Mouse (Mus musculus) olfactory bulb, adult 2 months (tissue): ENCODE data around the gene Papola. TPM values are rescaled to one million over a fixed set of nuclear protein-coding genes. Genes with fewer than 3 reads are reported as not detected.

Source experiments
- H3K27ac ChIP-seq: fragments of 200-500 bp; 2 replicates; pipeline ENCODE4 v1.5.1; 2012; ENCODE audit warnings: low read depth, low read length; ENCODE audit not compliant: insufficient read depth
- H3K4me1 ChIP-seq: fragments of 200-500 bp; 2 replicates; pipeline ENCODE4 v1.6.1; 2012; ENCODE audit warnings: low read length; ENCODE audit not compliant: control insufficient read depth, insufficient read depth
- H3K4me3 ChIP-seq: fragments of 200-500 bp; 2 replicates; pipeline ENCODE4 v1.5.1; 2012; ENCODE audit warnings: mild to moderate bottlenecking, low read depth, low read length, moderate library complexity; ENCODE audit not compliant: insufficient read depth
- CTCF ChIP-seq: fragments of 200-500 bp; IDR thresholded peaks from 2 replicates; pipeline ENCODE4 v1.5.1; 2012; ENCODE audit warnings: low read depth, mild to moderate bottlenecking, low read length, moderate library complexity; ENCODE audit not compliant: insufficient read depth
- POLR2A ChIP-seq: fragments of 200-500 bp; IDR thresholded peaks from 2 replicates; pipeline ENCODE4 v1.6.1; 2012; ENCODE audit warnings: mild to moderate bottlenecking, low read depth, low read length, moderate library complexity; ENCODE audit not compliant: insufficient read depth
- WGBS: fragments of 180-500 bp; shearing (Covaris S2); methylation state at CpG from one replicate; pipeline ENCODE4 v1.1.7; 2018; 5-methylcytosine and 5-hydroxymethylcytosine counted together
- polyA plus RNA-seq: library from polyadenylated mRNA; stranded (reverse); fragments of >200 nt; gene quantifications from 2 replicates; pipeline ENCODE4 v1.2.4, GENCODE M21; 2012; ENCODE audit warnings: low replicate concordance; ENCODE audit not compliant: missing spikeins, insufficient read depth, insufficient read length

The Papola gene
- polyA plus RNA-seq: 142 and 313 TPM in 2 replicates

DNA sequence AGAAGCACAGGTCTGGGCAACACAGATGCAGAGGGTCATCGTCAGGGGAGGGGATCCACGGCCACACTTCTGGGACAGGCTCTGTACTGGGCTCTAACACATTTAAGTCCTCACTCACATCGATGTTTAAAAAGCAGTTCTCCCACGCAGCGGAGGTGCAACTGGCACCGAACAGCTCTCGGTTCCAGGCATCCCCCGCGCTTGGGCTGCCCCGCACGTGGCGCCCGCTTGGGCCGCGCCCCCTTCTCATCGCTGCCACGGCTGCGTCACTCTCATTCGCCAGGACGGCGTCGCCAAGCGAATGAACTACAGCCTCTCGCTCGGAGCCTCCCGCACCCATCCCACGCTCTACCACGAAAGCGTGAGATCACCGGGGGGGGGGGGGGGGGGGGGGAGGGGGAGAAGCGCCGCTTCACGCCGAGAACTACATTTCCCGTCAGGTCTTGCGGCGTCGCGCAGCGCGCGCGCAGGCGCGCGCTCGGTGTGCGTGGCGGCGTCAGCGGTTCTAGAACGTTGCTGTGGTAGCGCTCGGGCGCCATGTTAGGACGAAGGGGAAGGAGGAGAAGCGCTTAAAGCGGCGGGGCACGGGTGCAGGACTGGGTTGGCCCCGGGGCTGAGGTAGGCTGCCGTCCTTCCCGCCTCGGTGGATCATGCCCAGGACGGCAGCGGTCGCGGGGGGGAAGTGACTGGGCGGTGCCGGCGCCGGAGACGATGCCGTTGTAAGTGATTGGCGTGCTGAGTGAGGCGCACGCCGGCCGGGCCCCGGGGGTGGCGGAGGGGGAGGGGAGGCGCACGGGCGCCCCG, at the start of gene Papola:
Papola (plus strand) TSS at position 499 of the 804 bp plus-strand sequence.
- peak within 1 kb of the TSS; percentile 75 for H3K4me3 ChIP-seq
- under 1% methylated on average over 82 of the region's 85 CpGs for WGBS
- TF ChIP-seq POLR2A (peak; percentile 83), CTCF (no peak)
- H3K27ac ChIP-seq: peak within 1 kb of the TSS; percentile 79; the same call in 1 of the 2 replicates
- peaks cover 7% of the 10 kb centered on the region; the same call in 1 of the 2 replicates for H3K4me1 ChIP-seq

DNA sequence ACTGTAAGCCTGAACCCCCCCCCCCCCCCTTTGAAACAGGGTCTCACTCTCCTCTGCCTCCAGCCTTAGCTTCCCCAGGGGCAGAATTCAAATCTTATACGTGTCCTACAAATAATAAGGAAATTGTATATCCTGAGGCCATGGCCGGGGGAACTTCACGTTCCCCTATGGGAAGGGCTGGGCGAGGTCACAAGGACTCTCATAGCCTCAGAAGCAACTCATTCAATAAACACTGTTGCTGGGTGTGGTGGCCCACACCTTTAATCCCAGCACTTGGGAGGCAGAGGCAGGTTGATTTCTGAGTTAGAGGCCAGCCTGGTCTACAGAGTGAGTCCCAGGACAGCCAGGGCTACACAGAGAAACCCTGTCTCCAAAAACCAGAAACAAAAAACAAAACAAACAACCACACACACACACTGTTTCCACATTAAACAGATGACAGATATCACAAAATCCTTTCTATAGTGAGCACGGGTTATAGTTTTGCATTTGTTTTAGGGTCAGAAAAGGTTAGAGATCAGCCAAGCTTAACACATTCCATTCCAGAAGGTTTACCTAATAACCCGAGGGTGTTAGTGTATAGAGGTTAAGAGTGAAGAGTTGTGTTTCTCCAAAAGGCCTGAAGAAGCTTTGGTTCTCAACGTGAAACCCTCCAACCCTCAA, 49.1 kb upstream of the Papola start:
- no peak overlapping the region for H3K4me3 ChIP-seq
- TF ChIP-seq POLR2A (no peak), CTCF (no peak)
- H3K27ac ChIP-seq: no peak overlapping the region
- H3K4me1 ChIP-seq: no peaks in the 10 kb centered on the region
- 83% methylated on average over 7 of the region's 7 CpGs for WGBS

DNA sequence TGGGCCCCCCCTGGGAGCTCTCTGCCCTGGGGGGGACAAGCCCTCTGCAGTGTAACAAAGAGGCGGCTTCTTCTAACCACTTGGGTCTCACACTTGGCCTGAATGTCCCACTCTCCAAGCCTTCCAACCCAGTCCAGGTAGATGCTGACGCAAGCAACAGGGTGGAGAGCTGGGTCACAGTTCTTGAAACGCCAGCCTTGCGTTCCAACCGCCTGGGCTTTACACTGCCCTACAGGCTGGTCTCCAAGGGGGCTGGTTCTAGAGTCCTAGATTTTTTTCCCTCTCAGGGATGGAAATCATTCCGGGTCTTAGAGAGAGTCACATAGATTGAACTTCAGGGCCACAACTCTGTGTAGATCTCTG, 48.6 kb upstream of the Papola start:
- Histone ChIP-seq H3K4me1 (no peaks in the 10 kb centered on the region), H3K4me3 (no peak overlapping the region), H3K27ac (no peak overlapping the region)
- WGBS: 88% methylated on average over 6 of the region's 6 CpGs
- TF ChIP-seq CTCF (no peak), POLR2A (no peak)

DNA sequence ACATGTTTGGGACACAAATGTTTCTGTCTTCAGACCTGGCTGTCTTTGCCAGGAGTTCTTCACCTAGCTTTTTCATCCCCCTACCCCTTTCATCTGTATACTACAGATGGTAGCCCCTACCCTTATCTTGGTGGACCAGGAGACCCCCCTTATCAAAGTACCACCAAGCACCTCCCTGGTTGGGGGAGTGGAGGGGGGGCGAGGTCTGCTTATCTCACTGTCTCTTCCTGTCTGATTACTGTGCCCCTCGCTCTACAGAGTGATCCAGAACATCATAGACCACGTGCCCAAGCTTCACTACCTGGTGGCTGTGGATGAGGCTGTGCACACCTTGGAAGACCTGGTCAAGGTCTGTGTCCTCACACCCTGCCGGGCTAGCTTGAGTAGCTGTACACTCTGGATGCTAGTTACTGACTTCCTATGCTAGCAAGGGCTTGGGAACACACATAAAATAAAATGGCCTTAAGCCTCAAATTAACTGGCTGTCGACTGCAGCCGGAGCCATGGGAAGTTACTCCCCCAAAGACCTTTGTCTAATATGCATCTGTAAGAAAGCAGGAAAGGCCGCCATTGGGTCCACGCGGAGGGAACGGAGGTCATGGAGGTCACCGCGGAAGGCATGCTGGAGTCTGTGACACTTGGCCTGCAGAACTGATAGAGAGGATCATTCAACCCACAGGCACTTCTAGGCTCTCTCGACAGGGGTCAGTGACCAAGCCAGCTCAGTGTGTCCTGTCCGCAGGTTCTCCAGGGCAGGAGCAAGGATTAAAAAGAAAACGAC, 46.0 kb upstream of the Papola start:
- no peaks in the 10 kb centered on the region for H3K4me1 ChIP-seq
- no peak overlapping the region for H3K4me3 ChIP-seq
- no peak for TF ChIP-seq POLR2A
- no peak for TF ChIP-seq CTCF
- no peak overlapping the region for H3K27ac ChIP-seq
- WGBS: 89% methylated on average over 15 of the region's 15 CpGs

DNA sequence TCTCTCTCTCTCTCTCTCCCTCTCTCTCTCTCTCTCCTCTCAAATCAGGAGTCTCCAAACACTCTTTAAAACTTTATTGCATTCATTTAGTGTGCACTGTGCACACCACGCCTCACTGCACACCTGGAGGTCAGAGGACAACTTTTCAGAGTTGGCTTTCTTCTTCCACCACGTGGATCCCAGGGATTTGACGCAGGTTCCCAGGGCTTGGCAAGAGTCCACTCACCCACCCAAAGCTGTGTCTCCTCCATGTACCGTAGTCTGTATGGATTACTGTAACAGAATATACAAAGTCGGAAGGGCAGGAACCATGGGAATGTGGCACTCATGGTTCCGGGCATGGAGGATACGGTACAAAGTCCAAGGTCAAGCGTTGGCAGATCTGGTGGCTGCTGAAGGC, 44.8 kb upstream of the Papola start:
- no peaks in the 10 kb centered on the region for H3K4me1 ChIP-seq
- no peak overlapping the region for H3K4me3 ChIP-seq
- TF ChIP-seq POLR2A (no peak), CTCF (no peak)
- H3K27ac ChIP-seq: no peak overlapping the region
- WGBS: 92% methylated on average over 8 of the region's 8 CpGs

DNA sequence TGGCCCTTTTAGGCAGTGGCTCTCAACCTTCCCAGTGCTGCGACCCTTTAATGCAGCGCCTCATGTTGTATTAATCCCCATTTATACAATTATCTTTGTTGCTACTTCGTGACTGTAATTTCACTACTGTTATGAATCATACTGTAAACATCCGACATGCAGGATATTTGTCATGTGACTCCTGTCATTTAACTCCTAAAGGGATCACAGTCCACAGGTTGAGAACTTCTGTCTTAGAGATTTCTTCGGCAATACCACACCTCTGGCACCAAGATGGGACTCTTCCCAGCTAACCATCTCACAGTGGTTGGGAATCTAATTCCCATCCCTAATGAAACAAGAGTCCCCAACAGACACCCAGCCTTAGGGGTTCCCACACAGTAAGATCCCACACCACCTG, 36.4 kb upstream of the Papola start:
- 88% methylated on average over 5 of the region's 5 CpGs for WGBS
- Histone ChIP-seq H3K4me1 (no peaks in the 10 kb centered on the region), H3K4me3 (no peak overlapping the region), H3K27ac (no peak overlapping the region)
- TF ChIP-seq CTCF (no peak), POLR2A (no peak)

DNA sequence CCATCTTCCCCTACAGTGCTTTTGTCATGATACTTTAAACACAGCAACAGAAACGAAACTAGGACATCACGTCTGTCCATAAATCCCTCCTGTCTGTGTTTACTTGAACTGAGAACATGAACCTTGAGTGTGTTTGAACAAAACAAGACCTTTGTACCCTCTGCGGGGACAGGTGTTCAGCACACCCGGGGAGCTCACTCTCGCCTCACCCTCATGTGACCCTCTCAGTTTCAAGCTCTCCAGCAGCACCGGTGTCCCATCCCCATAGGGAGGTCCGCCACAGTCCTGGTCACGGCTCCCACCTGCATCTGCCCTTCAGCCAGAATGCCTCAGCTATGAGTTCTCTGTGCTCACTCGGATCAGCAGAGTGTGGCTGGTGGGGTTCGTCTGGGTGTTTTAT, 30.7 kb upstream of the Papola start:
- H3K4me3 ChIP-seq: no peak overlapping the region
- TF ChIP-seq CTCF (no peak), POLR2A (no peak)
- H3K27ac ChIP-seq: no peak overlapping the region
- 93% methylated on average over 10 of the region's 10 CpGs for WGBS
- H3K4me1 ChIP-seq: no peaks in the 10 kb centered on the region

DNA sequence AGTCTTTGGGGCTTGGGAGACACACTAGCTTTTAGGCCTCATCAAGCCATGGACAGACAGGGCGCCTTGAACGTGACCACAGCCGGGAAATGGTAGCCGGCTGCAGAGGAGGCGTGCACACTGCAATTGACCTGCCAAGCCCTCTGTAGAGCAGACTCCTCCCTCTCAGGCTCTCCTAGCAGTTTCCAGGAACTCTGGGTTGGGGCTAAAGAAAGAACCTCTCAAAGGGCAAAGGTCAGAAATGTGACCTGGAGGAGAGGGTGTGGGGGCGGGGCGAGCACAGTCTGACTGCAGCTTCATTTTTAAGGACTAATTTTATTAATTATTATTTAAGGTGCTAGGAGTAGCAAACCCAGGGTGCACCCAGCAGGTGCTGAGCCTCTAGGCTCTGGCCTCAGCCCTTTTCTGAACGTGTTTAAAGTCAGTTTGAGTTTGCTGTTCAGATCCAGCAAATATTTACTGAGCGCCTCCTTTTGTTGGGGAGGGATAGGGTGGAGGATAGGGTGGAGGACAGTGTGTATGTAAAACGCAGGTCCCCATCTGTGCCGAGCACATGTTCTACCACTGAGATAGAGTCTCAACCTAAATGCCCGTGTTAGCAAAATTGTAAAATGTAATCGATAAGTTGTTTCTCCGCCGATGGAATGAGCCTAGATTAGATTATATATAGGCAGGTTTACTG, 26.5 kb upstream of the Papola start:
- no peak overlapping the region for H3K4me3 ChIP-seq
- 69% methylated on average over 15 of the region's 15 CpGs for WGBS
- TF ChIP-seq POLR2A: no peak
- no peak for TF ChIP-seq CTCF
- H3K4me1 ChIP-seq: 0 out of 2 replicates have a peak, but pooled peaks cover 3% of the 10 kb centered on the region
- no peak overlapping the region for H3K27ac ChIP-seq
